Mouse (Mus musculus): Measurements from ENCODE around the gene Cct3. TPM values are rescaled to one million over a fixed set of nuclear protein-coding genes. Genes with fewer than 3 reads are reported as not detected.

The Cct3 gene
- polyA plus RNA-seq, 1 experiment from 2014 or later: 427 TPM

GRCm38 (mm10) chr3:88328956-88329355, 32.0 kb downstream of the Cct3 start:
- Histone ChIP-seq H3K36me3 (ENCODE audit: control insufficient read depth, insufficient read depth, low read length) (no peaks in the 10 kb centered on the region), H3K9me3 (ENCODE audit: control insufficient read depth, low read length) (no peaks in the 10 kb centered on the region), H3K4me2 (ENCODE audit: low read depth, low read length) (no peak overlapping the region), H3K4me1 (ENCODE audit: control insufficient read depth, insufficient read depth, low read length) (peaks cover 7% of the 10 kb centered on the region), H3K9ac (replicated peaks; ENCODE audit: low read depth, low read length) (no peak overlapping the region), H3K27ac (ENCODE audit: low read depth, low read length) (no peak overlapping the region), H3K27me3 (ENCODE audit: control insufficient read depth, insufficient read depth, low read length) (no peaks in the 10 kb centered on the region), H3K4me3 (ENCODE audit: low read depth, low read length) (no peak overlapping the region)
- no peak for ATAC-seq (ENCODE audit: low read depth)
- WGBS: 59% methylated on average over 5 of the region's 5 CpGs

GRCm38 (mm10) chr3:88331282-88331681, 34.4 kb downstream of the Cct3 start:
- 20% methylated on average over 2 of the region's 2 CpGs for WGBS
- ATAC-seq (ENCODE audit: low read depth): no peak
- Histone ChIP-seq H3K4me1 (ENCODE audit: control insufficient read depth, insufficient read depth, low read length) (peaks cover 4% of the 10 kb centered on the region), H3K27me3 (ENCODE audit: control insufficient read depth, insufficient read depth, low read length) (no peaks in the 10 kb centered on the region), H3K9me3 (ENCODE audit: control insufficient read depth, low read length) (no peaks in the 10 kb centered on the region), H3K4me2 (ENCODE audit: low read depth, low read length) (no peak overlapping the region), H3K9ac (replicated peaks; ENCODE audit: low read depth, low read length) (no peak overlapping the region), H3K4me3 (ENCODE audit: low read depth, low read length) (no peak overlapping the region), H3K27ac (ENCODE audit: low read depth, low read length) (no peak overlapping the region), H3K36me3 (ENCODE audit: control insufficient read depth, insufficient read depth, low read length) (no peaks in the 10 kb centered on the region)

- Histone ChIP-seq H3K9ac (replicated peaks; ENCODE audit: low read depth, low read length) (no peak overlapping the region), H3K27me3 (ENCODE audit: control insufficient read depth, insufficient read depth, low read length) (no peaks in the 10 kb centered on the region), H3K4me2 (ENCODE audit: low read depth, low read length) (no peak overlapping the region), H3K4me3 (ENCODE audit: low read depth, low read length) (no peak overlapping the region), H3K4me1 (ENCODE audit: control insufficient read depth, insufficient read depth, low read length) (peaks cover 15% of the 10 kb centered on the region), H3K9me3 (ENCODE audit: control insufficient read depth, low read length) (no peaks in the 10 kb centered on the region), H3K36me3 (ENCODE audit: control insufficient read depth, insufficient read depth, low read length) (no peaks in the 10 kb centered on the region), H3K27ac (ENCODE audit: low read depth, low read length) (no peak overlapping the region)
- 63% methylated on average over 12 of the region's 12 CpGs for WGBS
- no peak for ATAC-seq (ENCODE audit: low read depth)
These were observed 37.2 kb downstream of the Cct3 start for GRCm38 (mm10) chr3:88334029-88334658.

- Histone ChIP-seq H3K27me3 (ENCODE audit: control insufficient read depth, insufficient read depth, low read length) (no peaks in the 10 kb centered on the region), H3K4me2 (ENCODE audit: low read depth, low read length) (peak overlapping the region; percentile 84), H3K4me3 (ENCODE audit: low read depth, low read length) (peak overlapping the region; percentile 74), H3K27ac (ENCODE audit: low read depth, low read length) (no peak overlapping the region), H3K9ac (replicated peaks; ENCODE audit: low read depth, low read length) (peak overlapping the region; percentile 93), H3K36me3 (ENCODE audit: control insufficient read depth, insufficient read depth, low read length) (no peaks in the 10 kb centered on the region), H3K9me3 (ENCODE audit: control insufficient read depth, low read length) (no peaks in the 10 kb centered on the region), H3K4me1 (ENCODE audit: control insufficient read depth, insufficient read depth, low read length) (peaks cover 15% of the 10 kb centered on the region)
- WGBS: 35% methylated on average over 3 of the region's 3 CpGs
- ATAC-seq (ENCODE audit: low read depth): no peak
These were observed 38.1 kb downstream of the Cct3 start for GRCm38 (mm10) chr3:88334902-88335435.

GRCm38 (mm10) chr3:88335436-88336053, 38.6 kb downstream of the Cct3 start:
- Histone ChIP-seq H3K9me3 (ENCODE audit: control insufficient read depth, low read length) (no peaks in the 10 kb centered on the region), H3K36me3 (ENCODE audit: control insufficient read depth, insufficient read depth, low read length) (no peaks in the 10 kb centered on the region)

GRCm38 (mm10) chr3:88336058-88337013, 39.4 kb downstream of the Cct3 start, which contains the start of the genes Tmem79 and Smg5:
Tmem79 (minus strand) TSS chr3:88336148.
Smg5 (plus strand) TSS chr3:88336260.
- Histone ChIP-seq H3K4me2 (ENCODE audit: low read depth, low read length) (peak within 1 kb of the TSS; percentile 84), H3K27me3 (ENCODE audit: control insufficient read depth, insufficient read depth, low read length) (no peaks in the 10 kb centered on the region), H3K27ac (ENCODE audit: low read depth, low read length) (peak within 1 kb of the TSS; percentile 95), H3K4me3 (ENCODE audit: low read depth, low read length) (peak within 1 kb of the TSS; percentile 74), H3K4me1 (ENCODE audit: control insufficient read depth, insufficient read depth, low read length) (peaks cover 15% of the 10 kb centered on the region), H3K9me3 (ENCODE audit: control insufficient read depth, low read length) (no peaks in the 10 kb centered on the region), H3K9ac (replicated peaks; ENCODE audit: low read depth, low read length) (peak within 1 kb of the TSS; percentile 93), H3K36me3 (ENCODE audit: control insufficient read depth, insufficient read depth, low read length) (no peaks in the 10 kb centered on the region)
- 3% methylated on average over 49 of the region's 66 CpGs for WGBS
- peak; percentile 97 for ATAC-seq (ENCODE audit: low read depth)

More at GRCm38 (mm10) chr3:88335436-88336053, 38.6 kb downstream of the Cct3 start:
- H3K4me1 ChIP-seq (ENCODE audit: control insufficient read depth, insufficient read depth, low read length): peaks cover 15% of the 10 kb centered on the region
- H3K4me2 ChIP-seq (ENCODE audit: low read depth, low read length): peak overlapping the region; percentile 84
- H3K4me3 ChIP-seq (ENCODE audit: low read depth, low read length): peak overlapping the region; percentile 74
- peak overlapping the region; percentile 95 for H3K27ac ChIP-seq (ENCODE audit: low read depth, low read length)
- peak overlapping the region; percentile 93 for H3K9ac ChIP-seq (replicated peaks; ENCODE audit: low read depth, low read length)
- peak; percentile 74 for ATAC-seq (ENCODE audit: low read depth)
- no peaks in the 10 kb centered on the region for H3K27me3 ChIP-seq (ENCODE audit: control insufficient read depth, insufficient read depth, low read length)
- 1% methylated on average over 27 of the region's 27 CpGs for WGBS

GRCm38 (mm10) chr3:88337367-88338020, 40.6 kb downstream of the Cct3 start:
- no peaks in the 10 kb centered on the region for H3K27me3 ChIP-seq (ENCODE audit: control insufficient read depth, insufficient read depth, low read length)
- no peak overlapping the region; the same call in 1 of the 2 replicates for H3K4me3 ChIP-seq (ENCODE audit: low read depth, low read length)
- peak overlapping the region; percentile 84 for H3K4me2 ChIP-seq (ENCODE audit: low read depth, low read length)
- H3K4me1 ChIP-seq (ENCODE audit: control insufficient read depth, insufficient read depth, low read length): peaks cover 15% of the 10 kb centered on the region
- no peak overlapping the region for H3K27ac ChIP-seq (ENCODE audit: low read depth, low read length)
- WGBS: 85% methylated on average over 11 of the region's 11 CpGs
- H3K9ac ChIP-seq (replicated peaks; ENCODE audit: low read depth, low read length): no peak overlapping the region; the same call in 1 of the 2 replicates
- no peak for ATAC-seq (ENCODE audit: low read depth)
- H3K9me3 ChIP-seq (ENCODE audit: control insufficient read depth, low read length): no peaks in the 10 kb centered on the region
- H3K36me3 ChIP-seq (ENCODE audit: control insufficient read depth, insufficient read depth, low read length): peaks cover 7% of the 10 kb centered on the region; the same call in 1 of the 2 replicates

GRCm38 (mm10) chr3:88338316-88338715, 41.4 kb downstream of the Cct3 start:
- H3K9me3 ChIP-seq (ENCODE audit: control insufficient read depth, low read length): no peaks in the 10 kb centered on the region
- no peak overlapping the region for H3K4me2 ChIP-seq (ENCODE audit: low read depth, low read length)
- H3K27me3 ChIP-seq (ENCODE audit: control insufficient read depth, insufficient read depth, low read length): no peaks in the 10 kb centered on the region
- no peak overlapping the region for H3K9ac ChIP-seq (replicated peaks; ENCODE audit: low read depth, low read length)
- H3K27ac ChIP-seq (ENCODE audit: low read depth, low read length): no peak overlapping the region
- no peak for ATAC-seq (ENCODE audit: low read depth)
- no peak overlapping the region for H3K4me3 ChIP-seq (ENCODE audit: low read depth, low read length)
- WGBS: 96% methylated on average over 7 of the region's 7 CpGs
- H3K36me3 ChIP-seq (ENCODE audit: control insufficient read depth, insufficient read depth, low read length): peaks cover 15% of the 10 kb centered on the region
- peaks cover 15% of the 10 kb centered on the region for H3K4me1 ChIP-seq (ENCODE audit: control insufficient read depth, insufficient read depth, low read length)
